In genomic region chr1:34987650-34988221, GRCm38 (mm10) we compare ENCODE assay signal across 18 mouse cellular contexts.
DNase-seq lines count a peak whose midpoint lies in the region; ATAC-seq lines count a peak whose summit lies in the region.
"Had no signal": no experiment of that assay in that cellular context is flagged by ENCODE, and none has a peak within 500 bp of the region (broad histone marks: within the 10 kb centered on the region; RNA-seq: fewer than 3 reads in every experiment).

No protein-coding gene starts in this region.

- 0 out of 2 replicates have a peak overlapping the region, but pooled peaks have one; percentile 31 for H3K27ac ChIP-seq in forebrain, embryonic 13.5 days
- H3K27ac ChIP-seq in forebrain, embryonic 11.5 days (ENCODE audit: low read depth, low read length): no peak overlapping the region
- no peak overlapping the region for H3K27ac ChIP-seq in neural tube, embryonic 14.5 days (ENCODE audit: low read depth, low read length)
- H3K27ac ChIP-seq: embryonic facial prominence, embryonic 10.5 days; hindbrain, embryonic 10.5 days; hindbrain, embryonic 15.5 days had no signal

- no peak for DNase-seq in forebrain, embryonic 11.5 days (ENCODE audit: low spot score)
- DNase-seq in layer of hippocampus, adult 9-11 months: peak; percentile 4
- DNase-seq in layer of hippocampus, adult 9-10 months (ENCODE audit: low spot score): no peak
- DNase-seq in brain, adult 2 months (ENCODE audit: low read depth, low spot score): peak; percentile 6
- no peak for DNase-seq in Muller cell, postnatal 12 days (ENCODE audit: inconsistent ontology term)
- DNase-seq: B cell, adult 2 months; cerebellum, adult 18-20 months; cerebellum, adult 9-11 months; gastrocnemius, postnatal 14 days had no signal

- no peak overlapping the region for H3K4me3 ChIP-seq in forebrain, embryonic 13.5 days
- H3K4me3 ChIP-seq in forebrain, embryonic 11.5 days (ENCODE audit: low read depth, low read length): no peak overlapping the region
- H3K4me3 ChIP-seq in neural tube, embryonic 14.5 days (ENCODE audit: low read depth, low read length): no peak overlapping the region
- H3K4me3 ChIP-seq: embryonic facial prominence, embryonic 10.5 days; heart, embryonic 12.5 days; hindbrain, embryonic 10.5 days; hindbrain, embryonic 15.5 days had no signal

- H3K36me3 ChIP-seq in forebrain, embryonic 13.5 days (ENCODE audit: poor library complexity, severe bottlenecking): no peaks in the 10 kb centered on the region
- no peaks in the 10 kb centered on the region for H3K36me3 ChIP-seq in forebrain, embryonic 11.5 days (ENCODE audit: control insufficient read depth, insufficient read depth, low read length)
- no peaks in the 10 kb centered on the region for H3K36me3 ChIP-seq in neural tube, embryonic 14.5 days (ENCODE audit: control insufficient read depth, insufficient read depth, low read length)
- H3K36me3 ChIP-seq: embryonic facial prominence, embryonic 10.5 days; G1E; heart, embryonic 12.5 days; hindbrain, embryonic 10.5 days; hindbrain, embryonic 15.5 days had no signal

- no peaks in the 10 kb centered on the region for H3K27me3 ChIP-seq in forebrain, embryonic 13.5 days
- no peaks in the 10 kb centered on the region for H3K27me3 ChIP-seq in forebrain, embryonic 11.5 days (ENCODE audit: control insufficient read depth, insufficient read depth, low read length)
- H3K27me3 ChIP-seq in neural tube, embryonic 14.5 days (ENCODE audit: control insufficient read depth, insufficient read depth, low read length): no peaks in the 10 kb centered on the region
- H3K27me3 ChIP-seq: heart, embryonic 12.5 days; hindbrain, embryonic 15.5 days had no signal

- no peaks in the 10 kb centered on the region for H3K9me3 ChIP-seq in forebrain, embryonic 13.5 days (replicated peaks)
- H3K9me3 ChIP-seq in forebrain, embryonic 11.5 days (ENCODE audit: control insufficient read depth, low read length): no peaks in the 10 kb centered on the region
- no peaks in the 10 kb centered on the region for H3K9me3 ChIP-seq in neural tube, embryonic 14.5 days (ENCODE audit: control insufficient read depth, low read length)
- H3K9me3 ChIP-seq: embryonic facial prominence, embryonic 10.5 days; G1E; heart, embryonic 12.5 days; hindbrain, embryonic 10.5 days; hindbrain, embryonic 15.5 days had no signal

- ATAC-seq in forebrain, embryonic 13.5 days: peak; percentile 52; the same call in 1 of the 2 replicates
- no peak for ATAC-seq in forebrain, embryonic 11.5 days (replicated peaks; ENCODE audit: low FRiP score)
- no peak for ATAC-seq in neural tube, embryonic 14.5 days (ENCODE audit: low read depth)
- ATAC-seq: CD4-positive, CD25-positive, alpha-beta regulatory T cell, adult 4 months; inflammation-experienced regulatory T-cells, adult 6 months had no signal

- no peaks in the 10 kb centered on the region for H3K4me1 ChIP-seq in forebrain, embryonic 13.5 days
- H3K4me1 ChIP-seq in forebrain, embryonic 11.5 days (replicated peaks; ENCODE audit: control insufficient read depth, insufficient read depth, low read length): no peaks in the 10 kb centered on the region
- H3K4me1 ChIP-seq in neural tube, embryonic 14.5 days (ENCODE audit: control insufficient read depth, insufficient read depth, low read length): peaks cover 4% of the 10 kb centered on the region; the same call in 1 of the 2 replicates
- H3K4me1 ChIP-seq: embryonic facial prominence, embryonic 10.5 days; heart, embryonic 12.5 days; hindbrain, embryonic 10.5 days had no signal

- H3K9ac ChIP-seq in forebrain, embryonic 13.5 days: no peak overlapping the region
- no peak overlapping the region for H3K9ac ChIP-seq in forebrain, embryonic 11.5 days (ENCODE audit: low read length)
- no peak overlapping the region for H3K9ac ChIP-seq in neural tube, embryonic 14.5 days (replicated peaks; ENCODE audit: low read depth, low read length)
- H3K9ac ChIP-seq: heart, embryonic 12.5 days; hindbrain, embryonic 15.5 days had no signal

- WGBS in forebrain, embryonic 13.5 days: 33% methylated on average over 8 of the region's 8 CpGs
- WGBS in forebrain, embryonic 11.5 days: 60% methylated on average over 8 of the region's 8 CpGs
- 33% methylated on average over 8 of the region's 8 CpGs for WGBS in neural tube, embryonic 14.5 days

- H3K4me2 ChIP-seq in forebrain, embryonic 13.5 days: no peak overlapping the region
- H3K4me2 ChIP-seq in forebrain, embryonic 11.5 days (ENCODE audit: low read depth, low read length, severe bottlenecking): no peak overlapping the region
- 0 out of 2 replicates have a peak overlapping the region, but pooled peaks have one; percentile 1 for H3K4me2 ChIP-seq in neural tube, embryonic 14.5 days (ENCODE audit: low read depth, low read length)
- H3K4me2 ChIP-seq: heart, embryonic 12.5 days; hindbrain, embryonic 15.5 days had no signal

Comparison
In these comparisons a context has a peak if more than half of its experiments do, and no peak if none do; other contexts are left out.
1. DNase-seq: peak in layer of hippocampus, adult 9-11 months (single experiment) and brain, adult 2 months (single experiment); none in forebrain, embryonic 11.5 days (single experiment), layer of hippocampus, adult 9-10 months (single experiment) and Muller cell, postnatal 12 days (single experiment).